Mouse (Mus musculus): ENCODE measurements around the gene Adcy1. TPM values are rescaled to one million over a fixed set of nuclear protein-coding genes. Genes with fewer than 3 reads are reported as not detected.

The Adcy1 gene
- polyA plus RNA-seq, 1 experiment from 2014 or later: 1.1 TPM

DNA sequence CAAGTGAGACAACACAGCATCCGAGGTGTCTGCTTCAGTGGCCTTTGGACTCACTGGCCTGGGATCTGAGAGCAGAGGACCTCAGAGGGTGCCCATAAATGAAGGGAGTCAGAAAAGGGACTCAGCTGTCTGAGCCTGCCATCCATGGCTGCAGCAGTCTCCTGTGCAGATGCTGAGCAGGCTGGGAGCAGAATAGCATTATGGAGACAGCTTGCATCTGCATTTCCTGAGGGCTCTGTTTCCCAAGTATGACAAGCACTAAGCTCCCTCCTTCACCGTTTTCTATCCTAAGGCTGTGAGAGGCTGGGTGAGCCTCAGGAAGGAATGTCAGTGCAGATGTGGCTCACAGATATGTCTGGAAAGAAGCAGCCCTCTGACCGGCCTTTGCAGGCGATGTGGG, 49.8 kb downstream of the Adcy1 start:
- Histone ChIP-seq H3K36me3 (ENCODE audit: control insufficient read depth, insufficient read depth) (no peaks in the 10 kb centered on the region), H3K4me2 (ENCODE audit: low read depth, low read length) (no peak overlapping the region), H3K27ac (ENCODE audit: low read length) (no peak overlapping the region), H3K9me3 (replicated peaks; ENCODE audit: control insufficient read depth, low read length) (no peaks in the 10 kb centered on the region), H3K27me3 (ENCODE audit: control insufficient read depth, insufficient read depth, low read length) (no peaks in the 10 kb centered on the region), H3K4me3 (ENCODE audit: low read length) (no peak overlapping the region), H3K4me1 (ENCODE audit: control insufficient read depth, insufficient read depth, low read length) (no peaks in the 10 kb centered on the region), H3K9ac (ENCODE audit: low read length) (no peak overlapping the region)
- no peak for ATAC-seq (replicated peaks; ENCODE audit: extremely low read depth, insufficient read depth, low FRiP score)
- WGBS: 65% methylated on average over 4 of the region's 4 CpGs

GRCm38 (mm10) chr11:7113687-7114086, 50.4 kb downstream of the Adcy1 start:
- WGBS: 39% methylated on average over 5 of the region's 6 CpGs
- no peaks in the 10 kb centered on the region for H3K9me3 ChIP-seq (replicated peaks; ENCODE audit: control insufficient read depth, low read length)
- H3K9ac ChIP-seq (ENCODE audit: low read length): no peak overlapping the region
- no peak overlapping the region for H3K27ac ChIP-seq (ENCODE audit: low read length)
- H3K4me2 ChIP-seq (ENCODE audit: low read depth, low read length): no peak overlapping the region
- no peak overlapping the region for H3K4me3 ChIP-seq (ENCODE audit: low read length)
- H3K4me1 ChIP-seq (ENCODE audit: control insufficient read depth, insufficient read depth, low read length): no peaks in the 10 kb centered on the region
- H3K27me3 ChIP-seq (ENCODE audit: control insufficient read depth, insufficient read depth, low read length): no peaks in the 10 kb centered on the region
- H3K36me3 ChIP-seq (ENCODE audit: control insufficient read depth, insufficient read depth): no peaks in the 10 kb centered on the region
- no peak for ATAC-seq (replicated peaks; ENCODE audit: extremely low read depth, insufficient read depth, low FRiP score)

- Histone ChIP-seq H3K4me3 (ENCODE audit: low read length) (no peak overlapping the region), H3K4me2 (ENCODE audit: low read depth, low read length) (no peak overlapping the region), H3K9me3 (replicated peaks; ENCODE audit: control insufficient read depth, low read length) (no peaks in the 10 kb centered on the region), H3K9ac (ENCODE audit: low read length) (no peak overlapping the region), H3K36me3 (ENCODE audit: control insufficient read depth, insufficient read depth) (no peaks in the 10 kb centered on the region), H3K4me1 (ENCODE audit: control insufficient read depth, insufficient read depth, low read length) (no peaks in the 10 kb centered on the region), H3K27ac (ENCODE audit: low read length) (no peak overlapping the region), H3K27me3 (ENCODE audit: control insufficient read depth, insufficient read depth, low read length) (no peaks in the 10 kb centered on the region)
- no peak for ATAC-seq (replicated peaks; ENCODE audit: extremely low read depth, insufficient read depth, low FRiP score)
- whole genome bisulfite sequencing: 72% methylated on average over 9 of the region's 9 CpGs
These were observed 51.0 kb downstream of the Adcy1 start for GRCm38 (mm10) chr11:7114312-7114711.

- Histone ChIP-seq H3K36me3 (ENCODE audit: control insufficient read depth, insufficient read depth) (no peaks in the 10 kb centered on the region), H3K27me3 (ENCODE audit: control insufficient read depth, insufficient read depth, low read length) (no peaks in the 10 kb centered on the region), H3K9ac (ENCODE audit: low read length) (no peak overlapping the region), H3K9me3 (replicated peaks; ENCODE audit: control insufficient read depth, low read length) (no peaks in the 10 kb centered on the region), H3K27ac (ENCODE audit: low read length) (no peak overlapping the region), H3K4me1 (ENCODE audit: control insufficient read depth, insufficient read depth, low read length) (no peaks in the 10 kb centered on the region), H3K4me2 (ENCODE audit: low read depth, low read length) (no peak overlapping the region), H3K4me3 (ENCODE audit: low read length) (no peak overlapping the region)
- 63% methylated on average over 2 of the region's 2 CpGs for WGBS
- ATAC-seq (replicated peaks; ENCODE audit: extremely low read depth, insufficient read depth, low FRiP score): no peak
These were observed 53.4 kb downstream of the Adcy1 start for GRCm38 (mm10) chr11:7116647-7117046.

DNA sequence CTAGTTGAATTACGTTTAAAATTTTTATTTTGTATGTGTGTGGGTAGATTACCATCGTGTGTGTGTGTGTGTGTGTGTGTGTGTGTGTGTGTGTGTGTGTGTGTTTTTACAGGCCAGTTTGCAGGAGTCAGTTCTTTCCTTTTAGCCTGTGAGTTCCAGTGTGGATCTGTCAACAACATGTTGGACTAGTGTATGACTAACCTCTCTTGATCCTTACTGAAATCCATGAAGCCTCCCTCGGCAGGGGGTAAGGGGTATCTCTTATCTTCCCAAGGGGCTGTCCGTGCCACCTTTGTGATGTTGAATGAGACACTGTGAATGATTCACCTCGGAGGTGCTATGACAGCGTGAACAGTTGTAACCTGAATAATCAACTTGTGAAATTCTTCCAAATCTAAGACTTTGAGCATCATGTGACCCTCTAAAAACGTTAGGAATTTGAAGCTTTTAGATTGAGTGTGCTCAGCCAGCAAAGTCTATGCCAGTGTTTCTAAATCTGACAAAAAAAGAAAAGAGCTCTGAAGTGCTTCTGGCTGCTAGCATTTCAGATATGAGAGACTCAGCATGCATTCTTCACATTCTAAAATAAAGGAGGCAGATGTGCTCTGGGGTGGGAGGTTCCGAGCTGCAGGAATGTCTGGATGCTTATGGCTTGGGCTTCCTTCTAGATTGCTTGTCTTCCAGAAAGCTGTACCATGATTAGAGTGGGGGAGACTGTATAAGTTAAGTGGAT, 66.2 kb downstream of the Adcy1 start:
- H3K27me3 ChIP-seq (ENCODE audit: control insufficient read depth, insufficient read depth, low read length): no peaks in the 10 kb centered on the region
- 0 out of 2 replicates have a peak, but pooled peaks cover 2% of the 10 kb centered on the region for H3K9me3 ChIP-seq (replicated peaks; ENCODE audit: control insufficient read depth, low read length)
- 31% methylated on average over 8 of the region's 8 CpGs for WGBS
- H3K9ac ChIP-seq (ENCODE audit: low read length): no peak overlapping the region
- H3K36me3 ChIP-seq (ENCODE audit: control insufficient read depth, insufficient read depth): no peaks in the 10 kb centered on the region
- no peak overlapping the region for H3K4me3 ChIP-seq (ENCODE audit: low read length)
- 0 out of 2 replicates have a peak overlapping the region, but pooled peaks have one; percentile 5 for H3K4me2 ChIP-seq (ENCODE audit: low read depth, low read length)
- ATAC-seq (replicated peaks; ENCODE audit: extremely low read depth, insufficient read depth, low FRiP score): 0 out of 2 replicates have a peak, but pooled peaks have one; percentile 26
- peaks cover 7% of the 10 kb centered on the region for H3K4me1 ChIP-seq (ENCODE audit: control insufficient read depth, insufficient read depth, low read length)
- H3K27ac ChIP-seq (ENCODE audit: low read length): no peak overlapping the region

DNA sequence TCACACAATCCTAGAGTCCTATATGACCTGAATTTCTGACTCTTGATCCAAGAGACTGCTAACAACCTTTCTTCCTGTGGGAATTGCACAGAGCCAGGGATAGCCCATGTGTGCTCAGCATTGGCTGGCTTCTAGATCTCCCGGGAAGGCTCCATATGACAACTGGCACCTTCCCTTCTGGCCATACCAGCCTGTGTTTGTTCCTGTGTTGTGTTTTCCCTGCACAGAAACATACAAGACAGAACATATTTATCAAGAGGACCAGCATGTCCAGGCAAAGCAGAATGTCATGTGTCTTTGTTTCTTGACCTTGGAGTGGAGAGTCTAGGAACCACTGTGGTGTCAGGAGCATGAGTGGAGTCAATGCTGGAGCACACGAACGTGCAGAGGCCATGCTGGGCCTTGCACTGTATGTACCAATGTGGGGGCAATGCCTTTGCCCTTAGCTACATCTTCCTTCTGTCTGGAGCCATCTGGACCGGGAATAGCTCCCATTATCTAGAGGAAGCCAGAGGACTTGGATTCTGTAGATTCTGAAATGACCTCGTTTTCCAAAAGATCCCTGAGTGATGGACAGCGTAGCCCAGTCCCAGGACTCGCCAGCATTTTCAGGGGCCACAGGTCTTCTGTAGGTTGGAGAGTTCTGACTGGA, 69.6 kb downstream of the Adcy1 start:
- no peaks in the 10 kb centered on the region for H3K9me3 ChIP-seq (replicated peaks; ENCODE audit: control insufficient read depth, low read length)
- no peak overlapping the region for H3K4me3 ChIP-seq (ENCODE audit: low read length)
- 0 out of 2 replicates have a peak, but pooled peaks cover 2% of the 10 kb centered on the region for H3K27me3 ChIP-seq (ENCODE audit: control insufficient read depth, insufficient read depth, low read length)
- H3K4me1 ChIP-seq (ENCODE audit: control insufficient read depth, insufficient read depth, low read length): peaks cover 9% of the 10 kb centered on the region
- no peak overlapping the region for H3K9ac ChIP-seq (ENCODE audit: low read length)
- no peak overlapping the region for H3K27ac ChIP-seq (ENCODE audit: low read length)
- no peaks in the 10 kb centered on the region for H3K36me3 ChIP-seq (ENCODE audit: control insufficient read depth, insufficient read depth)
- 78% methylated on average over 7 of the region's 7 CpGs for WGBS
- no peak for ATAC-seq (replicated peaks; ENCODE audit: extremely low read depth, insufficient read depth, low FRiP score)
- H3K4me2 ChIP-seq (ENCODE audit: low read depth, low read length): no peak overlapping the region

DNA sequence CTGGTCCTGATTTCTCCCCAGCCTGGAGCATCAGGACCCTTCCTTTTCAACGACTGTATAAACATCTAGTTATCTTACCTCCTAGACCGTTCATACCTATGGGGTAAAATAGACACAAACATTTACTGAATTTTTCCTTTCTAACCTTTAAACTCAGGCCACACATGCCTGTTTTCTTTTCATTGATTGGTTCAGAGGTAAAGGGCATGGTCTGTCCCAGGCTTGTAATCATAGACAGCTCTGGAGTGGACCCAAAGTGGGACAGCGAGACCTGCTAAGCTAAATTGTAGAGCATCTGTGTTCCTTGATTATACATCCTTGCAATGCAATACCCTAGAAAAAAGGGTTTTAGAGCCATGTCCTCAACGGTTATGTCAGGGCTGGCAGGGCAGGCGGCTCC, 70.4 kb downstream of the Adcy1 start:
- Histone ChIP-seq H3K9ac (ENCODE audit: low read length) (no peak overlapping the region), H3K27ac (ENCODE audit: low read length) (no peak overlapping the region), H3K4me2 (ENCODE audit: low read depth, low read length) (no peak overlapping the region), H3K4me1 (ENCODE audit: control insufficient read depth, insufficient read depth, low read length) (peaks cover 9% of the 10 kb centered on the region), H3K4me3 (ENCODE audit: low read length) (no peak overlapping the region), H3K27me3 (ENCODE audit: control insufficient read depth, insufficient read depth, low read length) (0 out of 2 replicates have a peak, but pooled peaks cover 2% of the 10 kb centered on the region), H3K36me3 (ENCODE audit: control insufficient read depth, insufficient read depth) (no peaks in the 10 kb centered on the region), H3K9me3 (replicated peaks; ENCODE audit: control insufficient read depth, low read length) (no peaks in the 10 kb centered on the region)
- ATAC-seq (replicated peaks; ENCODE audit: extremely low read depth, insufficient read depth, low FRiP score): no peak
- WGBS: 78% methylated on average over 5 of the region's 5 CpGs

- WGBS: 65% methylated on average over 5 of the region's 5 CpGs
- Histone ChIP-seq H3K4me1 (ENCODE audit: control insufficient read depth, insufficient read depth, low read length) (peaks cover 8% of the 10 kb centered on the region), H3K9me3 (replicated peaks; ENCODE audit: control insufficient read depth, low read length) (no peaks in the 10 kb centered on the region), H3K4me3 (ENCODE audit: low read length) (no peak overlapping the region), H3K27ac (ENCODE audit: low read length) (no peak overlapping the region), H3K9ac (ENCODE audit: low read length) (no peak overlapping the region), H3K27me3 (ENCODE audit: control insufficient read depth, insufficient read depth, low read length) (0 out of 2 replicates have a peak, but pooled peaks cover 2% of the 10 kb centered on the region), H3K36me3 (ENCODE audit: control insufficient read depth, insufficient read depth) (no peaks in the 10 kb centered on the region), H3K4me2 (ENCODE audit: low read depth, low read length) (no peak overlapping the region)
- no peak for ATAC-seq (replicated peaks; ENCODE audit: extremely low read depth, insufficient read depth, low FRiP score)
These were observed 71.0 kb downstream of the Adcy1 start for GRCm38 (mm10) chr11:7134319-7134718.

GRCm38 (mm10) chr11:7135301-7135700, 72.0 kb downstream of the Adcy1 start:
- Histone ChIP-seq H3K36me3 (ENCODE audit: control insufficient read depth, insufficient read depth) (no peaks in the 10 kb centered on the region), H3K27me3 (ENCODE audit: control insufficient read depth, insufficient read depth, low read length) (0 out of 2 replicates have a peak, but pooled peaks cover 2% of the 10 kb centered on the region), H3K9ac (ENCODE audit: low read length) (no peak overlapping the region), H3K4me3 (ENCODE audit: low read length) (no peak overlapping the region), H3K4me1 (ENCODE audit: control insufficient read depth, insufficient read depth, low read length) (peaks cover 3% of the 10 kb centered on the region; the same call in 1 of the 2 replicates), H3K27ac (ENCODE audit: low read length) (no peak overlapping the region), H3K4me2 (ENCODE audit: low read depth, low read length) (no peak overlapping the region), H3K9me3 (replicated peaks; ENCODE audit: control insufficient read depth, low read length) (no peaks in the 10 kb centered on the region)
- ATAC-seq (replicated peaks; ENCODE audit: extremely low read depth, insufficient read depth, low FRiP score): no peak
- WGBS: 76% methylated on average over 6 of the region's 6 CpGs
